Mouse (Mus musculus) cerebellum, adult 2 months (tissue): Measurements from ENCODE around the gene Vopp1. TPM values are rescaled to one million over a fixed set of nuclear protein-coding genes. Genes with fewer than 3 reads are reported as not detected.

Experiments used
- DNase-seq, 2 experiments: peaks; one replicate each; pipeline ENCODE4 v3.0.0; 2021
- H3K27ac ChIP-seq: fragments of 200-500 bp; 2 replicates; pipeline ENCODE4 v1.5.1; 2012; ENCODE audit warnings: low read length, control low read depth, inconsistent platforms; ENCODE audit not compliant: insufficient read depth
- H3K27me3 ChIP-seq: fragments of 200-500 bp; 2 replicates; pipeline ENCODE4 v1.6.1; 2012; ENCODE audit warnings: inconsistent platforms, mild to moderate bottlenecking, low read length, moderate library complexity; ENCODE audit not compliant: control insufficient read depth, insufficient read depth
- H3K4me1 ChIP-seq: fragments of 200-500 bp; 2 replicates; pipeline ENCODE4 v1.6.1; 2011; ENCODE audit warnings: low read length; ENCODE audit not compliant: control insufficient read depth, insufficient read depth
- H3K4me3 ChIP-seq: fragments of 200-500 bp; replicated peaks from 2 replicates; pipeline ENCODE3; 2011; ENCODE audit warnings: mild to moderate bottlenecking, low read depth, low read length, control low read depth; ENCODE audit not compliant: insufficient read depth
- CTCF ChIP-seq: fragments of 200-500 bp; IDR thresholded peaks from 2 replicates; pipeline ENCODE4 v1.5.1; 2011; ENCODE audit warnings: low read depth, mild to moderate bottlenecking, control low read depth, low read length, moderate library complexity, borderline replicate concordance; ENCODE audit not compliant: insufficient read depth
- POLR2A ChIP-seq: fragments of 200-500 bp; IDR thresholded peaks from 2 replicates; pipeline ENCODE4 v1.6.1; 2011; ENCODE audit warnings: low read length, control low read depth, borderline replicate concordance; ENCODE audit not compliant: insufficient read depth
- WGBS: fragments of 180-500 bp; shearing (Covaris S2); methylation state at CpG from one replicate; pipeline ENCODE4 v1.1.7; 2018; 5-methylcytosine and 5-hydroxymethylcytosine counted together
- polyA plus RNA-seq: library from polyadenylated mRNA; depleted of rRNA; stranded (reverse); fragments of >200 nt; gene quantifications from 2 replicates; pipeline ENCODE4 v1.2.3, GENCODE M21; 2012; rRNA removed

The Vopp1 gene
- polyA plus RNA-seq, 1 experiment: 33.2 TPM

GRCm38 (mm10) chr6:57703703-57704102 is 121.3 kb downstream of the Vopp1 start:
- H3K4me1 ChIP-seq: no peaks in the 10 kb centered on the region; the same call in 1 of the 2 replicates
- peak; percentile 25 to 34 for DNase-seq
- peak overlapping the region; percentile 87 for H3K4me3 ChIP-seq
- no peaks in the 10 kb centered on the region for H3K27me3 ChIP-seq
- 0% methylated on average over 2 of the region's 2 CpGs for WGBS
- no peak for TF ChIP-seq CTCF
- H3K27ac ChIP-seq: peak overlapping the region; percentile 61; the same call in 1 of the 2 replicates

- WGBS: under 1% methylated on average over 59 of the region's 59 CpGs
- peak; percentile 98 to 99 for DNase-seq
- H3K27ac ChIP-seq: peak overlapping the region; percentile 96
Measured at GRCm38 (mm10) chr6:57702743-57703499, 122.0 kb downstream of the Vopp1 start.

GRCm38 (mm10) chr6:57702376-57702742 is 122.6 kb downstream of the Vopp1 start, which contains the start of gene Lancl2:
TSS of gene Lancl2 (plus strand) at chr6:57702540.
- DNase-seq: peak in 1 of 2 experiments; percentile 68
- no peaks in the 10 kb centered on the region for H3K4me1 ChIP-seq
- no peaks in the 10 kb centered on the region for H3K27me3 ChIP-seq
- WGBS: under 1% methylated on average over 10 of the region's 10 CpGs
- peak within 1 kb of the TSS; percentile 96 for H3K27ac ChIP-seq
- H3K4me3 ChIP-seq: peak within 1 kb of the TSS; percentile 87
- TF ChIP-seq CTCF: no peak
- no peak for TF ChIP-seq POLR2A

More at GRCm38 (mm10) chr6:57702743-57703499, 122.0 kb downstream of the Vopp1 start:
- TF ChIP-seq CTCF (no peak), POLR2A (peak; percentile 94)
- peak overlapping the region; percentile 87 for H3K4me3 ChIP-seq
- no peaks in the 10 kb centered on the region for H3K27me3 ChIP-seq
- no peaks in the 10 kb centered on the region for H3K4me1 ChIP-seq

- H3K27ac ChIP-seq: peak overlapping the region; percentile 19; the same call in 1 of the 2 replicates
- peak; percentile 15 to 19 for DNase-seq
- H3K4me3 ChIP-seq: no peak overlapping the region
- H3K4me1 ChIP-seq: no peaks in the 10 kb centered on the region
- H3K27me3 ChIP-seq: no peaks in the 10 kb centered on the region
- no peak for TF ChIP-seq POLR2A
- TF ChIP-seq CTCF: no peak
- 45% methylated on average over 4 of the region's 4 CpGs for WGBS
Measured at GRCm38 (mm10) chr6:57701686-57702085, 123.3 kb downstream of the Vopp1 start.

GRCm38 (mm10) chr6:57693116-57693515 is 131.8 kb downstream of the Vopp1 start:
- WGBS: 91% methylated on average over 3 of the region's 3 CpGs
- Histone ChIP-seq H3K27ac (no peak overlapping the region), H3K4me3 (no peak overlapping the region), H3K4me1 (no peaks in the 10 kb centered on the region), H3K27me3 (no peaks in the 10 kb centered on the region)
- DNase-seq: no peak
- no peak for TF ChIP-seq POLR2A
- TF ChIP-seq CTCF: no peak

- no peaks in the 10 kb centered on the region for H3K27me3 ChIP-seq
- H3K4me3 ChIP-seq: peak within 1 kb of the TSS; percentile 85
- peak within 1 kb of the TSS; percentile 88 for H3K27ac ChIP-seq
- H3K4me1 ChIP-seq: no peaks in the 10 kb centered on the region
- under 1% methylated on average over 52 of the region's 52 CpGs for WGBS
- TF ChIP-seq CTCF (no peak), POLR2A (peak; percentile 70; the same call in 1 of the 2 replicates)
- DNase-seq: peak; percentile 85 to 88
Measured at GRCm38 (mm10) chr6:57691467-57692261, 133.3 kb downstream of the Vopp1 start, which contains the start of gene Pyurf. TSS of gene Pyurf (minus strand) at chr6:57692078.

- H3K27me3 ChIP-seq: no peaks in the 10 kb centered on the region
- H3K27ac ChIP-seq: no peak overlapping the region
- DNase-seq: no peak
- H3K4me1 ChIP-seq: no peaks in the 10 kb centered on the region
- TF ChIP-seq POLR2A: no peak
- no peak for TF ChIP-seq CTCF
- H3K4me3 ChIP-seq: no peak overlapping the region
- 93% methylated on average over 1 of the region's 1 CpGs for WGBS
Measured at GRCm38 (mm10) chr6:57684156-57684555, 140.8 kb downstream of the Vopp1 start.

Other genes starting within 250 kb of the Vopp1 start
- gene Herc6, start 244.2 kb downstream of the Vopp1 start, polyA plus RNA-seq: 1.5 and 1.6 TPM in 2 replicates
- 23.1 and 23.7 TPM in 2 replicates for gene Pyurf, start 133.1 kb downstream of the Vopp1 start, polyA plus RNA-seq
- gene Lancl2, start 122.6 kb downstream of the Vopp1 start, polyA plus RNA-seq: 46.7 and 48.4 TPM in 2 replicates
- not detected in 2 replicates for gene Vmn1r21, start 25.2 kb upstream of the Vopp1 start, polyA plus RNA-seq
- not detected in 2 replicates for gene Vmn1r22, start 82.9 kb upstream of the Vopp1 start, polyA plus RNA-seq
- not detected in 2 replicates for gene Vmn1r23, start 101.7 kb upstream of the Vopp1 start, polyA plus RNA-seq
- gene Vmn1r24, start 136.3 kb upstream of the Vopp1 start, polyA plus RNA-seq: not detected in 2 replicates
- not detected in 2 replicates for gene Vmn1r25, start 155.7 kb upstream of the Vopp1 start, polyA plus RNA-seq
- not detected in 2 replicates for gene Vmn1r26, start 190.0 kb upstream of the Vopp1 start, polyA plus RNA-seq